Mouse (Mus musculus): ENCODE results near the gene Wdr27.

GRCm38 (mm10) chr17:14930697-14931096 lies 12.3 kb downstream of the Wdr27 start:
- TF ChIP-seq POLR2A (IDR thresholded peaks at IDR 0.05; ENCODE audit: borderline replicate concordance, control insufficient read depth, low read depth, low read length) = no peak
- TF ChIP-seq CTCF (IDR thresholded peaks at IDR 0.05; ENCODE audit: control insufficient read depth, insufficient read depth, low read length) = no peak
